Mouse (Mus musculus): ENCODE measurements at regions not wholly inside any gene's neighbourhood (a gene's known extent, or its start where the extent isn't known, plus 50 kb on each side); places are given as distances from the start of the nearest gene placed in this dataset.

- no peak for TF ChIP-seq CTCF (IDR thresholded peaks at IDR 0.05; ENCODE audit: low read depth)
- no peak for TF ChIP-seq EP300 (IDR thresholded peaks at IDR 0.05; ENCODE audit: low read depth)
Observed at GRCm38 (mm10) chr14:72817764-72818163, 108.0 kb upstream of the Fndc3a start.

Data from liver, embryonic 14.5 days (tissue).